Mouse (Mus musculus): ENCODE data around the gene Spint5. TPM values are rescaled to one million over a fixed set of nuclear protein-coding genes. Genes with fewer than 3 reads are reported as not detected.

Gene Spint5
- total RNA-seq, 2 experiments from 2014 or later: not detected

DNA sequence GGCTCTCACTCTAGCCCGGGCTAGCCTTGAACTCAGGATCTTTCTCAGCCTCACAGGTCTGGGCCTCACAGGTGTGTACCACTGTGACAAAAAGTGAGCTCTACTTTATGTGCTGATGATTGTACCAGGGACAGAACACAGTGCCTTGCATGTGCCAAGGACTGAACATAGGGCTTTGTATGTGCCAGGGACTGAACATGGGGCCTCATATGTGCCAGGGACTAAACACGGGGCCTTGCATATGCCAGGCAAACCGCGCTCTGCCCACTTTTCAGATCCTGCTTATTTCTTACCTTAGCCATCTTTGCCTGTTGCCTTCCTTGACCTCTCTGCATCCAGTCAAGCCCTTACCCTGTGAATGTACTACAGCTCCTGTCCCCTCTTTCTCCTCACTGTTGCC lies 46.9 kb downstream of the Spint5 start:
- H3K4me3 ChIP-seq: no peak overlapping the region
- no peak for DNase-seq (ENCODE audit: extremely low spot score in 1 of 2, low spot score in 2 of 2)
- TF ChIP-seq CTCF (IDR thresholded peaks at IDR 0.05): no peak
- H3K27ac ChIP-seq: no peak overlapping the region
- intact Hi-C loops (cut with DNase I): no loop called here

DNA sequence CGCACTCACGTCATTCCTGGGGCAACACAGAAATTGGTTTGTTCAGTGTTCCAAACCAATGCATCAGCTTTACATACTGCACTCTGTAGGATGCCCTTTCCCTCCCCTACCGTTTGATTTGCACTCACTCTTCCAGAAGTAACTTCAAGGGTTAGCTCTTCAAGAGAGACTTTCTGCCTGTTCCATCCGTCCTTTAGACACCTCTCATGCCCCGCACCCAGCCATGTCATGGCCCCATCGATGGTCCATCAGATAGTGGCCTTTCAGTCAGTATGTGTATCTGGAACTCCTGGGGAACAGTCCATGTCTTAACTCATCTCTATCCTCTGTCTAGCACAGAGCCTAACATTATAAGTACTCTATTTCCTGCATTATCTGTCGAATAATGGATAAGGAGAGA lies 47.5 kb downstream of the Spint5 start:
- no peak for TF ChIP-seq CTCF (IDR thresholded peaks at IDR 0.05)

DNA sequence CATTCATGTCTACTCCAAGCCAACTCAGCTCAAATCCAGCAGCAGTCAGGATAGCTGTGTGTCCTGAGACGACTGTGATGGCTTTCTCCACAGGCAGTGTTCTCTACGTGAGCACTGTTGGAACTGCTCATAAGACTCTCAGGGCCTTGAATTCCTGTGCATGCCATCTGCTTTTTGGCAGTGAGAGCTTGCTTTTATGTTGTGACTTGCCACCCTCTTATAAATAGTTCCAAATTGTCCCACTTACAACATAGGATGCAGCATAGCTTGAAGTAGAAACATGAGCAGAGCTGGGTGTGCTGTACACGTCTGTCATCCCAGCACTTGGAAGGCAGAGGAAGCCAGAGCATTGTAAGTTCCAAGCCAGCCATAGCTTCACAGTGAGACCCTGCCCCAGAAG lies 50.7 kb downstream of the Spint5 start:
- Histone ChIP-seq H3K27ac (peak overlapping the region; percentile 55), H3K4me3 (no peak overlapping the region)
- intact Hi-C loops (cut with DNase I): no loop called here
- TF ChIP-seq CTCF (IDR thresholded peaks at IDR 0.05): no peak
- DNase-seq (ENCODE audit: extremely low spot score in 1 of 2, low spot score in 2 of 2): no peak

More for the DNA sequence above, 47.5 kb downstream of the Spint5 start:
- intact Hi-C loops (cut with DNase I): no loop called here
- DNase-seq (ENCODE audit: extremely low spot score in 1 of 2, low spot score in 2 of 2): no peak
- H3K27ac ChIP-seq: no peak overlapping the region
- no peak overlapping the region for H3K4me3 ChIP-seq

Other genes with a start within 250 kb of the Spint5 start
- not detected for gene Trp53tg5, start 241.6 kb upstream of the Spint5 start, total RNA-seq (2021)
- 100 to 1,000 TPM; 102 to 106 TPM for gene Dbndd2, start 229.2 kb upstream of the Spint5 start, total RNA-seq (2021)
- gene Pigt, start 217.8 kb upstream of the Spint5 start, total RNA-seq (2021): 10 to 100 TPM; 86.3 to 87.0 TPM
- gene Wfdc2, start 152.9 kb upstream of the Spint5 start, total RNA-seq (2021): 1 to 10 TPM in 1 of 2 experiments, under 1 TPM in 1; 0.70 to 1.3 TPM
- gene Spint3, start 141.8 kb upstream of the Spint5 start, total RNA-seq (2021): not detected
- not detected for gene Wfdc6a, start 129.9 kb upstream of the Spint5 start, total RNA-seq (2021)
- gene Eppin, start 121.7 kb upstream of the Spint5 start, total RNA-seq (2021): not detected
- not detected for gene Wfdc6b, start 101.8 kb upstream of the Spint5 start, total RNA-seq (2021)
- not detected for gene Wfdc8, start 101.7 kb upstream of the Spint5 start, total RNA-seq (2021)
- gene Wfdc16, start 76.5 kb upstream of the Spint5 start, total RNA-seq (2021): not detected
- gene Wfdc10, start 59.3 kb upstream of the Spint5 start, total RNA-seq (2021): not detected
- not detected for gene Wfdc9, start 58.7 kb upstream of the Spint5 start, total RNA-seq (2021)
- not detected for gene Wfdc11, start 41.2 kb upstream of the Spint5 start, total RNA-seq (2021)
- gene Wfdc13, start 30.2 kb upstream of the Spint5 start, total RNA-seq (2021): not detected
- gene Spint4, start 16.8 kb upstream of the Spint5 start, total RNA-seq (2021): not detected
- 1 to 10 TPM; 1.4 to 1.6 TPM for gene Wfdc3, start 30.6 kb downstream of the Spint5 start, total RNA-seq (2021)
- 10 to 100 TPM; 37.6 to 37.9 TPM for gene Dnttip1, start 30.7 kb downstream of the Spint5 start, total RNA-seq (2021)
- gene Ube2c, start 54.6 kb downstream of the Spint5 start, total RNA-seq (2021): under 1 TPM in 1 of 2 experiments, not detected in 1; 0.36 TPM
- gene Tnnc2, start 64.7 kb downstream of the Spint5 start, total RNA-seq (2021): 1 to 10 TPM in 1 of 2 experiments, not detected in 1; 1.1 TPM
- 10 to 100 TPM; 54.4 to 57.2 TPM for gene Snx21, start 70.5 kb downstream of the Spint5 start, total RNA-seq (2021)
- gene Acot8, start 89.6 kb downstream of the Spint5 start, total RNA-seq (2021): 10 to 100 TPM; 26.6 to 28.3 TPM
- 1 to 10 TPM; 8.6 to 9.0 TPM for gene Zswim3, start 89.8 kb downstream of the Spint5 start, total RNA-seq (2021)
- 10 to 100 TPM; 21.7 to 22.7 TPM for gene Zswim1, start 107.4 kb downstream of the Spint5 start, total RNA-seq (2021)
- under 1 TPM; 0.45 to 0.58 TPM for gene Spata25, start 113.2 kb downstream of the Spint5 start, total RNA-seq (2021)
- 10 to 100 TPM; 89.5 to 96.2 TPM for gene Ctsa, start 117.6 kb downstream of the Spint5 start, total RNA-seq (2021)
- 1 to 10 TPM; 3.9 to 5.3 TPM for gene Neurl2, start 118.2 kb downstream of the Spint5 start, total RNA-seq (2021)
- 10 to 100 TPM; 78.1 to 82.4 TPM for gene Pltp, start 142.4 kb downstream of the Spint5 start, total RNA-seq (2021)
- 10 to 100 TPM; 44.8 to 48.8 TPM for gene Pcif1, start 164.0 kb downstream of the Spint5 start, total RNA-seq (2021)
- 10 to 100 TPM; 27.2 to 28.0 TPM for gene Zfp335, start 196.5 kb downstream of the Spint5 start, total RNA-seq (2021)
- gene Mmp9, start 225.5 kb downstream of the Spint5 start, total RNA-seq (2021): 1 to 10 TPM; 1.4 TPM
- gene Slc12a5, start 245.5 kb downstream of the Spint5 start, total RNA-seq (2021): 100 to 1,000 TPM; 575 to 581 TPM